Mouse (Mus musculus) frontal cortex, postnatal 14 days (tissue): Measurements from ENCODE around the gene Inka2.

Experiments
- DNase-seq, 2 experiments: peaks; one replicate each; pipeline ENCODE4 v3.0.0; 2022; ENCODE audit warnings: low spot score in 2 of 2

Inka2 gene

GRCm38 (mm10) chr3:105721681-105722201 lies 17.3 kb downstream of the Inka2 start:
- DNase-seq = no peak

DNA sequence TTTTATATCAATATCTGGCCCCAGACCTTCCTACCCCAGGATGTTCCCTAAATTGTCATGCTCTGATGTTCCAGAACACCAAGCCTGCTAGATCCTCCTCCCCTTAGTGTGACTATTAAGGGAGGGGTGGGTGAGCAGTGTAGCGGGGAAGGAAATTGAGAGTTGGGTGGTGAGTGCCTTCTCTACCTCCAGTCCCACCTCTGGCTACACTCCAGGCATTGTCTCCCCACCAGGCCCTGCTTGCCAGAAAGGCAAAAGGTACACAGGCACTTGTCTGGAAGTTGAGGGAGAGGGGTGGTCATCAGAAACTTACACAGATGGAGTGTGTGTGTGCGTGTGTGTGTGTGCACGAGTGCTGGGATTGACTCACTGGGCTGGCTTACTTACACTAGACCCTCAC lies 18.1 kb downstream of the Inka2 start:
- DNase-seq = no peak

DNA sequence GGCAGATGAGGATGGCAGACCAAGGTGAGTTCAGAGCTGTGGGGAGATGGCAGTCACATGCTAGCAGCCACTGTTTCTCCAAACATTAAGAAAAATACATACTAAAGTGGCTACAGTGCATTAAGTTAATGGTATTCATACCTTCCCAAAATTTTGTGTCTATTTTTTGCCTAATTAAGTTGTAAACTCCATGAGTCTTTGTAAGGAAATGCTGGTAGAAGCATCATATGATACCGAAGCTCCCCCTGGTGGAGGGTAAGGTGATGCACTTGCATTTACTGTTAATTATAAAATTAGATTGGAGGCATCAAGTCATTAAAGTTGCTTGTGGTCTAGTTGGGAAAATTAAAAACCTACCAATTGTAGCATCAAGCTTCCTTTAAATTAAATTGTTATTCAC lies 21.6 kb downstream of the Inka2 start:
- DNase-seq = no peak

DNA sequence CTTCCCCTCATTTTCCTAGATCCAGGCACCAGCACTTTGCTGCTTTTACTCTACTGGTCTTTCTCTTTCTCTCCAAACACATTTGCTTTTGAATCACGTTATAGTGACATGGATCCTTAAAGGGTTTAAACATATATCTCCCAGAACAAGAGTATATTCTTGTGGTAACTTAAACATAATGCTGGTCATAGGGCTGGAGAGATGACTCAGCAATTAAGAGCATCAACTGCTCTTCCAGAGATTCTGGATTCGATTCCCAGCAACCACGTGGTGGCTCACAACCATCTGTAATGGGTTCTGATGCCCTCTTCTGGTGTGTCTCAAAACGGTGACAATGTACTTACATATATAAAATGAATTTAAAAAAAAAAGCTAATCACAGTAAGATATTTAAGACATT lies 28.0 kb downstream of the Inka2 start:
- no peak for DNase-seq

DNA sequence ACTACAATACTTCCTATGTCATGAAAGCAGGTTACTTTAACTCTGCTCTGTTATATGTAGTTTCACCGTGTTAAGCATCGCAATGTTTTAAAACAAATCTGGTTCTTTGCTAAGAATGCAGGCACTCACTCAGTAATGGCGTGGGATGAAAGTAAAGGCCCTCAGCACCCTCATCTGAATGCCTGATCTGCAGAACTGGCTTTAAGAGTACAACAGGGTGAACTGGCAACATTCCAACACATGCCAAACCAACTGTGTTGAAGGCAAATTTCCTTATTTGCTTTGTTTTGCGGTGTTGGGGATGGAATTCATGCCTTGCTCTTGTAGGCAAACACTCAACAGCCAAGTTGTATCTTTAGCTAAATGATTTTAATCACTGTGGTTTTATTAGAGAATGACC lies 29.1 kb downstream of the Inka2 start:
- DNase-seq = no peak

GRCm38 (mm10) chr3:105735285-105735684 lies 30.9 kb downstream of the Inka2 start:
- DNase-seq = no peak

DNA sequence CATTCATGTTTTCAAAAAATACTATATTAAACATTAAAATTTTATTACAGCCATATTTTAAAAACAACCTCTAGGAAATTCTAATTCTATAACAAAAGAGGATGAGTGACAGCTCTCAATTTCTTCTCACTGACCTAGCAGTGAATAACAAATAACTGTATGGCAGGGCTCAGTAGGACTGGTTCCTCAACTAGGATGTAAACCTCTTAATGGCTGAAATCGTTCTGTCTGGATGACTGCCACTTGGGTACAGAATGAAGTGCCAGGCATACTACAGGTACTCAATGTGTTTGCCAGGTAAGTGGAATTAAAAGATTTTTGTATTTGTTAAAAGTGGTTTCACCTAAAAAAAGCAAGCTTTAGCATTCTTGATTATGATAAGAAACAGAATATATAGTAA lies 31.7 kb downstream of the Inka2 start:
- DNase-seq = no peak

- no peak for DNase-seq
Measured at GRCm38 (mm10) chr3:105737070-105737469, 32.7 kb downstream of the Inka2 start.

GRCm38 (mm10) chr3:105737666-105738065 lies 33.3 kb downstream of the Inka2 start:
- DNase-seq = no peak

DNA sequence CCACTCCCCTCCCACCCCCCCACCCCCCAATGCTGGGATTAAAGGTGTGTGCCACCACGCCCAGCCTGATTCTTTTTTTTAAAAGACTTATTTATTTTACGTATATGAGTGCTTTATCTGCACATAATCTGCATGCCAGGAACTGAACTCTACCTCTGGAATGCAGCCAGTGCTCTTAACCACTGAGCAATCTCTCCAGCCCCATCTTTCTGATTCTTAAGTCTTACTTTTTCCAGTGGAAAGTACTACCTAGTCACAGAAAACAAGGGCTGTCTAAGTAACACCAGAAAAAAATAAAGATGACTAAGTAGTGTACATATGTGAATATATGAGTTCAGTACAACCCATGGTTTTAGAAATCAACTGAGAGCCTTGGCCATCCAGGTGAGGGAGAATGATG lies 42.1 kb downstream of the Inka2 start:
- no peak for DNase-seq

DNA sequence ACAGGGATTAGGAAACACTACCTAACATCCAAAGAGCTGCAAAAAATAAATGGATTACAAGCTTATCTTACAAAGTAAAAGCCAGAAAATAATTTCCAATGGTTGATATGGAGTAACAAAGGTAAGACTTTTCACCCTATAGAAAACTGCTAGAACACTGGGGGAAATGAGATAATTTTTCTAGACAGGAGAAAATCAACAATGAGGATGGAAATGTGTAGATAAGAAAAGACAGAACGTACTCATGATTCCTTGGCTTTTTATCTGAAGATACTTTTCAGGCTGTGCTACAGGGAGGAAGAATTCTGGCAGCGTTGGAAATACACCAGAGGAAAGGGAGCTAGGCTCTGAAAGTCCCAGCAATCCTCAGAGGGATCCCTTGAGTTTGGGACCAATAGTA lies 46.4 kb downstream of the Inka2 start:
- no peak for DNase-seq

DNA sequence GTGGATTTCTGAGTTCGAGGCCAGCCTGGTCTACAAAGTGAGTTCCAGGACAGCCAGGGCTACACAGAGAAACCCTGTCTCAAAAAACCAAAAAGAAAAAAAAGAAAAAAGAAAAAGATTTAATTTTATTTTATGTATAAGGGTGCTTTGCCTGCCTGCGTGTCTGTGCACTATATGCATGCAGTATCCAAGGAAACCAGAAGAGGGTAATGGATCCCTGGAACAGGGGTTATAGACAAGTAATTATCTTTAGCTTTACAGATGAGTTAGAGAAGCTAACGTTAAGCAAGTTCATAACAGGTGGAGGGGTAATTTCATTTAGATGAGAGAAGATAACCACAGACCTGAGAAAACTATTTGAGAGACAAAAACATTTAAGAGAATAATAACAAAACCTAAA lies 49.8 kb downstream of the Inka2 start:
- DNase-seq = no peak

- no peak for DNase-seq
Measured at GRCm38 (mm10) chr3:105755123-105755522, 50.7 kb downstream of the Inka2 start.

GRCm38 (mm10) chr3:105756505-105756904 lies 52.1 kb downstream of the Inka2 start:
- no peak for DNase-seq

- no peak for DNase-seq
Measured at GRCm38 (mm10) chr3:105757323-105758083, 53.1 kb downstream of the Inka2 start.

DNA sequence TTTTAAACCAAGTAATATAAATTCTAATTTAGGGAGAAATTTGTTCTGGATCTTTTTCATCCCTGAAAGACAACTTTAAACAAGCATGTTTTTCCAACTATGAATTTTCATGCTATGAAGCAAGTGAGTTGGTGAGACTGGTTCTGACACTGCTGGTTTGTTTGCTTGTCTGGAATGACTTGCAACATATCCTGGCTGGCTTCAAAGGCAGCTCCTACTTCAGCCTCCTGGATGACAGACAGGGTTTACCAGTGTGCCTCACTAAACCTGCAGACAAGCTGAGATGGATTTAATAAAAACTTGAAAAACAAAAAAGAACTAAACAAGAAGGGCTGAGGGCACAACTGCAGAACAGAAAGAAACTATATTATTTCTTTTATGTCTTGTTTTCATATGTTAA lies 53.7 kb downstream of the Inka2 start:
- no peak for DNase-seq

DNA sequence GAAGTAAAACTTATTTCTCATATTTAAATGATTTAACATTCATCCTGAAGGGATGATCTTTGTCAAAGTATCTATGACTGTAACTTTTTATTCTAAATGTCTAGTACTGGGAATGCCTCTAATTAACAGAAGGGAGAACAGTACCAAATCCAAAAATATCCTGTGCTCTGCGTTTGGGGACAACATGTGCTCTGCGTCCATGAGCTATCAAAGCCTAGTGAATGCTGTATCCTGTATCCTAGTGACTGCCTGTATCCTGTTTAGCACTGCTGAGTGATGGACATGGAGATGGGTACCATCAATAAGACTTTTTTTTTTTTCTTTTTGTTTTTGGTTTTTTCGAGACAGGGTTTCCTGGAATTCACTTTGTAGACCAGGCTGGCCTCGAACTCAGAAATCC lies 54.3 kb downstream of the Inka2 start:
- no peak for DNase-seq

- DNase-seq = no peak
Measured at GRCm38 (mm10) chr3:105760063-105760462, 55.7 kb downstream of the Inka2 start.

- no peak for DNase-seq
Measured at GRCm38 (mm10) chr3:105763132-105763851, 58.9 kb downstream of the Inka2 start.

GRCm38 (mm10) chr3:105768529-105768928 lies 64.1 kb downstream of the Inka2 start:
- DNase-seq = no peak

DNA sequence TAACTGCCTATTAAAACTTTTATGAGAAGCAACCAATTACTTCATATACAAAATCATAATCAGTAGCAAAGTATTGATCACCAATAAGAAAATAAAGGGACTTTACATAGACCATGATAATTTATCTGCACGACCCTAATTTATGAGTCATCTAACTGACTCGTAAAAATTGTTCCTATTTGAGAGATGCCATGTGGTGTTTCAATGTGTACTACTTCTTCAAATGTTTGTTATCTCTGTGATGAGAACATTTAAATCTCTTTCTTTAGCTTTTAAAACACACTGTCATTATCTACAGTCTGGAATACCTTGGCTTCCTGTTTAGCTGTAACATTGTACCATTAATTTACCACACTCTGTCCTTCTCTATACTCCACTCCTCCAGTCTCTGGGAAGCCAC lies 65.0 kb downstream of the Inka2 start:
- no peak for DNase-seq
